Mouse (Mus musculus) E14TG2a.4 (cell line): ENCODE results near the gene Hephl1.

ENCODE experiments used
- CTCF ChIP-seq: conservative IDR thresholded peaks from 2 replicates; pipeline ENCODE4 v1.5.1; 2014; ENCODE audit warnings: low read length
- NANOG ChIP-seq: IDR thresholded peaks from 2 replicates; pipeline ENCODE4 v1.6.1; 2014; ENCODE audit warnings: borderline replicate concordance, low read length, mixed read lengths

DNA sequence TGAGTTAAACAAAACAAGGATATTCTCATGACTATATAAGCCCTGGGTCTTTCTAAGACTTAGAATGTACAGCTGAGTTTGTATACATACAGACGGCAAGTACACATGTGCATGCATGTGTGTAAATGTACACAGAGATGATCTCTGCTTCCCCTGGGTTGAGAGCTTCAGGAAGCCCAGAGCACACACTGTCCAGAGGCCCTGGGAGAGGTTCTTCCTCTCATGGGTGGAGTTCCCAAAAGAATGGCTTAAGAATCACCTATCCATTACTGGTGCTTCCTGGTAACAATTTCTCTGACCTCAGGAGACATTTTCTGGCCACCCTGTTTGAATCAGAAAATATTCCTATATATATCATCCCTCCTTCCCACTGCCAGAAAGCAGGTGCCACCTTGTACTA lies 28.6 kb upstream of the Hephl1 start:
- no peak for TF ChIP-seq CTCF
- TF ChIP-seq NANOG, result no peak
